Mouse (Mus musculus): ENCODE measurements around the gene Ccl11. TPM values are rescaled to one million over a fixed set of nuclear protein-coding genes. Genes with fewer than 3 reads are reported as not detected.

Ccl11 gene
- polyA plus RNA-seq, 1 experiment from 2014 or later, result 0.15 TPM

DNA sequence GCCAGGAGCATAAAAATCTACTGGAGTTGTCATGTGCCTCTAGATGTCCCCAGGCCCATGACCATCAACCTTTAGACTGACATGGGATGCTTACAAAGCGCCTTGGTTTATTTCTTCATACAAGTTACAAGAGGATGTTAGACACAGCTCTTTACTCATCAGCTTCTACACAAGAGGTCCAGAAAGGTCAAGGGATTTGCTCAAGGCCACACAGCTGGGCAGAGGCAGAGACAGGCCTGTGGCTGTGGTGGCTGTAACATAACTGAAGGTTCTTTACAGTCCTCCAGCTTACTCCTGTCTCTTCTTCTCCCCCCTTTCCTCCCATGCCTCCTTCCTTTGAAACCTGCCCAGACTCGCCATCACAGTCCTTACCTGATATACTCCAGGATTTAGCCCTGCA, 27.5 kb upstream of the Ccl11 start:
- no peak overlapping the region for H3K4me3 ChIP-seq
- WGBS, result 73% methylated on average over 2 of the region's 2 CpGs
- H3K36me3 ChIP-seq, result no peaks in the 10 kb centered on the region
- H3K27me3 ChIP-seq (replicated peaks), result no peaks in the 10 kb centered on the region
- H3K27ac ChIP-seq (ENCODE audit: poor library complexity, severe bottlenecking), result no peak overlapping the region
- H3K9ac ChIP-seq, result no peak overlapping the region
- no peaks in the 10 kb centered on the region for H3K9me3 ChIP-seq (replicated peaks)
- peaks cover 25% of the 10 kb centered on the region for H3K4me1 ChIP-seq (replicated peaks)
- H3K4me2 ChIP-seq, result no peak overlapping the region
- ATAC-seq (ENCODE audit: insufficient number of reproducible peaks, low FRiP score), result no peak

DNA sequence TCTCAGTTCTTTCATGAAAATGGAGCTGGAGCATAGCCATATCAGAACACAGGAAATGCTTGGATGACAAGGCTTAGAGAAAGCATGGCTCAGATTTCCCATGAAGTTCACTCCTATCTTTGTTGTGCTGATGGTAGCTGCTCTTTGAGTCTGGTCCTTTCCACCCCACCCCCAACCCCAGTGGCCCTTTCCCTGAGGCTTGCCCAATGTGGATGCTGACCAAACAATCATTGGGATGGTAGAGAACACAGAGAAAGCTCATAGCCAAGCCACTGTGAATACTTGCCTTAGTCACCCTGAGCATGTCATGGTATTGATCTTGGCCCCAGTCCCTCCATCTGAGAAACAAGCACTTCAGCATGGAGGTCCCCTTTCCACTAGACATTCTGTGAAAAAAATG, 25.5 kb upstream of the Ccl11 start:
- H3K27me3 ChIP-seq (replicated peaks), result no peaks in the 10 kb centered on the region
- no peak overlapping the region for H3K4me3 ChIP-seq
- H3K4me2 ChIP-seq, result no peak overlapping the region
- peak overlapping the region; percentile 73 for H3K27ac ChIP-seq (ENCODE audit: poor library complexity, severe bottlenecking)
- no peak for ATAC-seq (ENCODE audit: insufficient number of reproducible peaks, low FRiP score)
- H3K9me3 ChIP-seq (replicated peaks), result no peaks in the 10 kb centered on the region
- no peak overlapping the region for H3K9ac ChIP-seq
- peaks cover 29% of the 10 kb centered on the region for H3K4me1 ChIP-seq (replicated peaks)
- H3K36me3 ChIP-seq, result no peaks in the 10 kb centered on the region

GRCm38 (mm10) chr11:82032678-82033344, 24.8 kb upstream of the Ccl11 start:
- Histone ChIP-seq H3K36me3 (no peaks in the 10 kb centered on the region), H3K27ac (ENCODE audit: poor library complexity, severe bottlenecking) (peak overlapping the region; percentile 86), H3K27me3 (replicated peaks) (no peaks in the 10 kb centered on the region), H3K9me3 (replicated peaks) (no peaks in the 10 kb centered on the region), H3K4me2 (no peak overlapping the region), H3K4me3 (no peak overlapping the region), H3K9ac (no peak overlapping the region), H3K4me1 (replicated peaks) (peaks cover 29% of the 10 kb centered on the region)
- peak; percentile 66; the same call in 1 of the 2 replicates for ATAC-seq (ENCODE audit: insufficient number of reproducible peaks, low FRiP score)
- WGBS, result 23% methylated on average over 8 of the region's 8 CpGs

DNA sequence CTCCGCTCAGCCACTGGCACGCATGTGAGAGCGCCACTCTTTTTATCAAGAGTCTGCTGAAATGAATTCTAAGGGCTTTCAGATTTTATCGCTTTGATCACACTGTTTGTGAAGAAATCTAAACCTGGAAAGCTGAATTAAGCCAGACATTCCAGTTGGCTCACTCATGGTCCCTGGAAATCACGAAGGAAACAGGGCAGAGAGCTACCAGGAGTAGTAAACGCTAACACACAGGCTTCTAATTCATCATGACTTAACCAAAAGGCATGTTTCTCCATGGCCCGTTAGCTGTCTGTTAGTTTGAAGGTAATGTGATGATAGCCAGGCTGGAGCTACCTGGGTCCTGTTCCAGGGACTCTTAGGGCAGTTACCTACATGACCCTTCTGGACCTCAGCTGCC, 23.2 kb upstream of the Ccl11 start:
- Histone ChIP-seq H3K27ac (ENCODE audit: poor library complexity, severe bottlenecking) (0 out of 2 replicates have a peak overlapping the region, but pooled peaks have one; percentile 3), H3K4me1 (replicated peaks) (peaks cover 43% of the 10 kb centered on the region), H3K9ac (no peak overlapping the region), H3K9me3 (replicated peaks) (no peaks in the 10 kb centered on the region), H3K4me2 (no peak overlapping the region), H3K36me3 (no peaks in the 10 kb centered on the region), H3K4me3 (no peak overlapping the region), H3K27me3 (replicated peaks) (no peaks in the 10 kb centered on the region)
- ATAC-seq (ENCODE audit: insufficient number of reproducible peaks, low FRiP score), result no peak
- WGBS, result 70% methylated on average over 7 of the region's 7 CpGs

GRCm38 (mm10) chr11:82035356-82035755, 22.3 kb upstream of the Ccl11 start, which contains the start of gene Ccl2:
Gene Ccl2 (plus strand): TSS chr11:82035571.
- peak; percentile 69 for ATAC-seq (ENCODE audit: insufficient number of reproducible peaks, low FRiP score)
- H3K27ac ChIP-seq (ENCODE audit: poor library complexity, severe bottlenecking), result 0 out of 2 replicates have a peak within 1 kb of the TSS, but pooled peaks have one; percentile 3

GRCm38 (mm10) chr11:82035857-82036256, 21.8 kb upstream of the Ccl11 start:
- H3K9ac ChIP-seq, result no peak overlapping the region
- H3K27ac ChIP-seq (ENCODE audit: poor library complexity, severe bottlenecking), result no peak overlapping the region
- H3K27me3 ChIP-seq (replicated peaks), result no peaks in the 10 kb centered on the region
- peaks cover 43% of the 10 kb centered on the region for H3K4me1 ChIP-seq (replicated peaks)
- ATAC-seq (ENCODE audit: insufficient number of reproducible peaks, low FRiP score), result no peak
- H3K4me2 ChIP-seq, result no peak overlapping the region
- no peaks in the 10 kb centered on the region for H3K36me3 ChIP-seq
- H3K4me3 ChIP-seq, result no peak overlapping the region
- 63% methylated on average over 2 of the region's 2 CpGs for WGBS
- no peaks in the 10 kb centered on the region for H3K9me3 ChIP-seq (replicated peaks)

More at GRCm38 (mm10) chr11:82035356-82035755, 22.3 kb upstream of the Ccl11 start, which contains the start of gene Ccl2:
- 27% methylated on average over 5 of the region's 5 CpGs for WGBS
- H3K4me2 ChIP-seq, result no peak within 1 kb of the TSS
- no peaks in the 10 kb centered on the region for H3K27me3 ChIP-seq (replicated peaks)
- H3K9me3 ChIP-seq (replicated peaks), result no peaks in the 10 kb centered on the region
- H3K9ac ChIP-seq, result no peak within 1 kb of the TSS
- no peak within 1 kb of the TSS for H3K4me3 ChIP-seq
- no peaks in the 10 kb centered on the region for H3K36me3 ChIP-seq
- peaks cover 43% of the 10 kb centered on the region for H3K4me1 ChIP-seq (replicated peaks)

DNA sequence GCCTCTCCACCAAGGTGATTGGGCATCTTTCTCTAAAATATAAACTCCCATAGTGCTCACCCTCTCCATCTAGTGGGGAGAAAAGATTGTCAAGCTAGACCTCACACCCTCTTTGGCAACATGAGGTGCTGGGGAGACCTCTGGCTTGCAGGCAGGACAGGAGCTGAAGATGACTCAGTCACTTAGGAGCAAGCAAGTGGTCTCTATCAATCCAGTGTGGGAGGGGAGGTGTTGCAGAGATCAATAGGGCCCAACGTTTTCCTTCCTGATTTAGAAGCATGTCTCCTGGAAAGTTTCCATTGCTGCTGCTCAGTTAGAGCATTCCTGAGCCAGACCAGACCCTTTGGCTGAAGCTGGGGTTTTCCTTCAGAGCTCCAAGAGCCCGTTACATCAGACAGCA, 19.1 kb upstream of the Ccl11 start, which contains the start of gene Gm17268:
Gene Gm17268, minus strand, starts transcription at position 28 of the 400 bp plus-strand sequence.
- H3K27ac ChIP-seq (ENCODE audit: poor library complexity, severe bottlenecking), result peak within 1 kb of the TSS; percentile 16; the same call in 1 of the 2 replicates
- no peaks in the 10 kb centered on the region for H3K9me3 ChIP-seq (replicated peaks)
- no peaks in the 10 kb centered on the region for H3K27me3 ChIP-seq (replicated peaks)
- H3K36me3 ChIP-seq, result no peaks in the 10 kb centered on the region
- WGBS, result 14% methylated on average over 2 of the region's 2 CpGs
- ATAC-seq (ENCODE audit: insufficient number of reproducible peaks, low FRiP score), result 0 out of 2 replicates have a peak, but pooled peaks have one; percentile 10
- no peak within 1 kb of the TSS for H3K4me3 ChIP-seq
- no peak within 1 kb of the TSS for H3K4me2 ChIP-seq
- H3K9ac ChIP-seq, result no peak within 1 kb of the TSS
- peaks cover 25% of the 10 kb centered on the region for H3K4me1 ChIP-seq (replicated peaks)

- Histone ChIP-seq H3K4me1 (replicated peaks) (peaks cover 24% of the 10 kb centered on the region), H3K9ac (no peak overlapping the region), H3K36me3 (no peaks in the 10 kb centered on the region), H3K27ac (ENCODE audit: poor library complexity, severe bottlenecking) (peak overlapping the region; percentile 16; the same call in 1 of the 2 replicates), H3K27me3 (replicated peaks) (no peaks in the 10 kb centered on the region), H3K4me3 (no peak overlapping the region), H3K9me3 (replicated peaks) (no peaks in the 10 kb centered on the region), H3K4me2 (no peak overlapping the region)
- ATAC-seq (ENCODE audit: insufficient number of reproducible peaks, low FRiP score), result no peak
- WGBS, result 50% methylated on average over 3 of the region's 3 CpGs
Measured at GRCm38 (mm10) chr11:82039132-82039660, 18.4 kb upstream of the Ccl11 start.

- H3K4me2 ChIP-seq, result no peak overlapping the region
- ATAC-seq (ENCODE audit: insufficient number of reproducible peaks, low FRiP score), result no peak
- no peak overlapping the region for H3K4me3 ChIP-seq
- H3K9me3 ChIP-seq (replicated peaks), result no peaks in the 10 kb centered on the region
- peaks cover 17% of the 10 kb centered on the region for H3K4me1 ChIP-seq (replicated peaks)
- no peak overlapping the region for H3K27ac ChIP-seq (ENCODE audit: poor library complexity, severe bottlenecking)
- no peak overlapping the region for H3K9ac ChIP-seq
- no peaks in the 10 kb centered on the region for H3K27me3 ChIP-seq (replicated peaks)
- no peaks in the 10 kb centered on the region for H3K36me3 ChIP-seq
- 61% methylated on average over 4 of the region's 4 CpGs for WGBS
Measured at GRCm38 (mm10) chr11:82041671-82042080, 15.9 kb upstream of the Ccl11 start.

- H3K4me3 ChIP-seq, result no peak within 1 kb of the TSS
- no peaks in the 10 kb centered on the region for H3K36me3 ChIP-seq
- no peak within 1 kb of the TSS for H3K9ac ChIP-seq
- no peak for ATAC-seq (ENCODE audit: insufficient number of reproducible peaks, low FRiP score)
- peak within 1 kb of the TSS; percentile 60; the same call in 1 of the 2 replicates for H3K27ac ChIP-seq (ENCODE audit: poor library complexity, severe bottlenecking)
- peaks cover 3% of the 10 kb centered on the region; the same call in 1 of the 2 replicates for H3K4me1 ChIP-seq (replicated peaks)
- H3K4me2 ChIP-seq, result no peak within 1 kb of the TSS
- no peaks in the 10 kb centered on the region for H3K27me3 ChIP-seq (replicated peaks)
- WGBS, result 67% methylated on average over 3 of the region's 3 CpGs
- H3K9me3 ChIP-seq (replicated peaks), result no peaks in the 10 kb centered on the region
Measured at GRCm38 (mm10) chr11:82045471-82045870, 12.2 kb upstream of the Ccl11 start, which contains the start of gene Ccl7. Gene Ccl7 (plus strand): TSS chr11:82045712.

DNA sequence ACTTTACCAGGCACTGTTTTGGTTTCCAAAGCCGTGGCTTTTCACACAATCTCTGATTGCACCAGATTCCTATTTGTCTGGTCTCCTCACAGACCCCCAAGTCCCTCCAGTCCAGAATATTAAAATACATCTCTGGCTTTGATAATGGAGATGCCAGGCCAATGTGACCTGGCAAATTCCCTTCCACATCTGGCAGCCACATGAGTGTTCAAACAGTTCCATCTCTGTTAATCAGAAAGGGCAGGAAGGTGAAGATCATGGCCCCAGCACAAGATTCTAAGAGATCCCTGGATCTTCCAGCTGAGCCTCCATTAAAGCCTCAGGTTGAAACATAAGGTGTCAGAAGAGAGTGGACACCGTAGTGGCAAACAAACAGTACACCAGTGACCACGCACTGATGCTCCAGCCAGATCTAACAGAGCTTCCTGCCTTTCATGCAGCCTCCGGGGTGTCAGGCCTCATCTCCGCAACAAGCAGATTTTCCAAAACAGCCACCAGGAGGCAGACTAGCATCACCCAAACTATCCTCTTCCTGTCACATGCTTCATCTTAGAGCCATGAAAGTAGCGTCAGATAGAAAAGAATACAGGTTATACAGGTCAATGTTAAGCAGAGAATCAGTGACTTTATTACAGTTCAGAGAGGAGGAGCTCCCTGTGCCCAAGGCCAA, 9.7 kb upstream of the Ccl11 start:
- H3K4me2 ChIP-seq, result no peak overlapping the region

More for the DNA sequence above, 9.7 kb upstream of the Ccl11 start:
- Histone ChIP-seq H3K9me3 (replicated peaks) (no peaks in the 10 kb centered on the region), H3K4me1 (replicated peaks) (peaks cover 3% of the 10 kb centered on the region; the same call in 1 of the 2 replicates), H3K36me3 (no peaks in the 10 kb centered on the region), H3K27ac (ENCODE audit: poor library complexity, severe bottlenecking) (no peak overlapping the region), H3K27me3 (replicated peaks) (no peaks in the 10 kb centered on the region), H3K4me3 (no peak overlapping the region), H3K9ac (no peak overlapping the region)
- 42% methylated on average over 6 of the region's 6 CpGs for WGBS
- ATAC-seq (ENCODE audit: insufficient number of reproducible peaks, low FRiP score), result no peak

Data from heart, embryonic 12.5 days (tissue).